Mouse (Mus musculus) MEL (cell line): ENCODE measurements around the gene Mcidas. TPM values are rescaled to one million over a fixed set of nuclear protein-coding genes. Genes with fewer than 3 reads are reported as not detected.

Experiments used
- DNase-seq: peaks from one replicate; pipeline ENCODE4 v3.0.0; 2011; ENCODE audit warnings: low read depth, low spot score
- H3K27ac ChIP-seq: 2 replicates; pipeline ENCODE4 v1.5.1; 2012; ENCODE audit warnings: low read depth, mild to moderate bottlenecking, control low read depth, low read length, moderate library complexity; ENCODE audit not compliant: control insufficient read depth
- H3K27me3 ChIP-seq, 2 experiments: fragments of 150-350 bp in 1 of 2; sonication (generic) in 1 of 2; 2 replicates each; pipeline ENCODE4 v1.6.1; 2012; ENCODE audit warnings: low read length in 2 of 2, mild to moderate bottlenecking in 2 of 2, improper control_type of control experiment in 1 of 2, moderate library complexity in 1 of 2; ENCODE audit not compliant: insufficient read depth in 2 of 2, control insufficient read depth in 1 of 2
- H3K36me3 ChIP-seq, 2 experiments: 2 replicates each; pipeline ENCODE4 v1.6.1; 2012 to 2014; ENCODE audit warnings: low read length in 2 of 2, improper control_type of control experiment in 1 of 2, inconsistent platforms in 1 of 2, mild to moderate bottlenecking in 1 of 2; ENCODE audit not compliant: insufficient read depth in 2 of 2, control insufficient read depth in 1 of 2
- H3K4me1 ChIP-seq, 2 experiments: fragments of 150-350 bp in 1 of 2; sonication (generic) in 1 of 2; 2 replicates each; pipeline ENCODE4 v1.6.1; 2012; ENCODE audit warnings: low read length in 2 of 2, improper control_type of control experiment in 1 of 2, mild to moderate bottlenecking in 1 of 2; ENCODE audit not compliant: insufficient read depth in 2 of 2, control insufficient read depth in 1 of 2
- H3K4me3 ChIP-seq, 2 experiments: fragments of 150-350 bp in 1 of 2; sonication (generic) in 1 of 2; 2 replicates each; pipeline ENCODE4 v1.5.1; 2012; ENCODE audit warnings: low read depth in 2 of 2, low read length in 2 of 2, mild to moderate bottlenecking in 2 of 2, moderate library complexity in 2 of 2, control low read depth in 1 of 2, improper control_type of control experiment in 1 of 2; ENCODE audit not compliant: control insufficient read depth in 1 of 2, insufficient read depth in 1 of 2
- H3K79me2 ChIP-seq: 2 replicates; pipeline ENCODE4 v1.6.1; 2012; ENCODE audit warnings: mild to moderate bottlenecking, low read length, moderate library complexity; ENCODE audit not compliant: control insufficient read depth, poor library complexity, insufficient read depth
- H3K9ac ChIP-seq: 2 replicates; pipeline ENCODE4 v1.6.1; 2012; ENCODE audit warnings: low read depth, mild to moderate bottlenecking, control low read depth, low read length, moderate library complexity; ENCODE audit not compliant: control insufficient read depth, poor library complexity, severe bottlenecking
- H3K9me3 ChIP-seq: fragments of 150-350 bp; sonication (generic); replicated peaks from 2 replicates; pipeline ENCODE4 v1.6.1; 2012; ENCODE audit warnings: mild to moderate bottlenecking, low read length, improper control_type of control experiment, moderate library complexity; ENCODE audit not compliant: insufficient read depth
- CHD2 ChIP-seq: IDR thresholded peaks from 2 replicates; pipeline ENCODE4 v1.6.1; 2011; ENCODE audit warnings: low read length, improper control_type of control experiment
- E2F4 ChIP-seq: IDR thresholded peaks from 2 replicates; pipeline ENCODE4 v1.6.1; 2011; ENCODE audit warnings: low read depth, low read length, improper control_type of control experiment, borderline replicate concordance
- ELF1 ChIP-seq: IDR thresholded peaks from 2 replicates; pipeline ENCODE4 v1.6.1; 2014; ENCODE audit warnings: low read depth, mild to moderate bottlenecking, inconsistent platforms, low read length, improper control_type of control experiment, moderate library complexity
- EP300 ChIP-seq, 2 experiments: IDR thresholded peaks; 2 replicates each; pipeline ENCODE4 v1.6.1; 2011; ENCODE audit warnings: improper control_type of control experiment in 2 of 2, low read length in 2 of 2, low read depth in 1 of 2, mild to moderate bottlenecking in 1 of 2
- ETS1 ChIP-seq: IDR thresholded peaks from 2 replicates; pipeline ENCODE4 v1.6.1; 2012; ENCODE audit warnings: low read depth, mild to moderate bottlenecking, inconsistent platforms, low read length, improper control_type of control experiment, moderate library complexity
- GATA1 ChIP-seq: IDR thresholded peaks from 2 replicates; pipeline ENCODE4 v1.6.1; 2011; ENCODE audit warnings: low read depth, low read length, improper control_type of control experiment
- JUND ChIP-seq: IDR thresholded peaks from 2 replicates; pipeline ENCODE4 v1.6.1; 2011; ENCODE audit warnings: low read depth, mild to moderate bottlenecking, improper control_type of control experiment, low read length
- MAX ChIP-seq: IDR thresholded peaks from 2 replicates; pipeline ENCODE4 v1.6.1; 2011; ENCODE audit warnings: low read length, improper control_type of control experiment
- MAZ ChIP-seq: IDR thresholded peaks from 2 replicates; pipeline ENCODE4 v1.6.1; 2012; ENCODE audit warnings: low read depth, mild to moderate bottlenecking, inconsistent platforms, low read length, improper control_type of control experiment
- MEF2A ChIP-seq: IDR thresholded peaks from 2 replicates; pipeline ENCODE4 v1.6.1; 2014; ENCODE audit warnings: low read depth, mild to moderate bottlenecking, inconsistent platforms, low read length, improper control_type of control experiment; ENCODE audit not compliant: poor library complexity, insufficient replicate concordance, severe bottlenecking; ENCODE audit errors: extremely low read depth
- MXI1 ChIP-seq: IDR thresholded peaks from 2 replicates; pipeline ENCODE4 v1.6.1; 2011; ENCODE audit warnings: mild to moderate bottlenecking, low read depth, low read length, improper control_type of control experiment
- MYC ChIP-seq: IDR thresholded peaks from 2 replicates; pipeline ENCODE4 v1.6.1; 2011; ENCODE audit warnings: low read depth, mild to moderate bottlenecking, low read length, improper control_type of control experiment, moderate library complexity
- NRF1 ChIP-seq: IDR thresholded peaks from 2 replicates; pipeline ENCODE4 v1.6.1; 2014; ENCODE audit warnings: low read depth, mild to moderate bottlenecking, inconsistent platforms, low read length, improper control_type of control experiment, moderate library complexity; ENCODE audit not compliant: poor library complexity, insufficient read depth, severe bottlenecking
- POLR2AphosphoS2 ChIP-seq: IDR thresholded peaks from 2 replicates; pipeline ENCODE4 v1.6.1; 2011; ENCODE audit warnings: low read length, improper control_type of control experiment
- SIN3A ChIP-seq: IDR thresholded peaks from 2 replicates; pipeline ENCODE4 v1.6.1; 2012; ENCODE audit warnings: low read length, improper control_type of control experiment, inconsistent platforms
- TBP ChIP-seq: IDR thresholded peaks from 2 replicates; pipeline ENCODE4 v1.8.0; 2011; ENCODE audit warnings: low read depth, low read length, improper control_type of control experiment
- TCF12 ChIP-seq: IDR thresholded peaks from 2 replicates; pipeline ENCODE4 v1.6.1; 2014; ENCODE audit warnings: low read depth, mild to moderate bottlenecking, inconsistent platforms, low read length, improper control_type of control experiment, moderate library complexity
- USF1 ChIP-seq: IDR thresholded peaks from 2 replicates; pipeline ENCODE4 v1.6.1; 2014; ENCODE audit warnings: low read depth, mild to moderate bottlenecking, inconsistent platforms, low read length, improper control_type of control experiment, moderate library complexity
- USF2 ChIP-seq, 2 experiments: IDR thresholded peaks; 2 replicates each; pipeline ENCODE4 v1.6.1; 2011 to 2012; ENCODE audit warnings: improper control_type of control experiment in 2 of 2, low read length in 2 of 2, borderline replicate concordance in 1 of 2, inconsistent platforms in 1 of 2, low read depth in 1 of 2, mild to moderate bottlenecking in 1 of 2; ENCODE audit not compliant: insufficient read depth in 1 of 2
- ZMIZ1 ChIP-seq: IDR thresholded peaks from 2 replicates; pipeline ENCODE4 v1.6.1; 2012; ENCODE audit warnings: low read depth, mild to moderate bottlenecking, inconsistent platforms, low read length, improper control_type of control experiment, moderate library complexity
- polyA plus RNA-seq, 2 experiments: library from polyadenylated mRNA; stranded (reverse) in 1 of 2; unstranded in 1 of 2; fragments of >175 nt in 1 of 2; fragments of >200 nt in 1 of 2; gene quantifications; 2 replicates each; pipeline versions ENCODE4 v1.2.1 to v1.2.4; 2012; ENCODE audit warnings: low replicate concordance in 2 of 2, low read depth in 1 of 2; ENCODE audit not compliant: insufficient read length in 2 of 2, insufficient read depth in 1 of 2, missing spikeins in 1 of 2
- total RNA-seq: library from RNA; depleted of rRNA; stranded (reverse); fragments of 300-350 nt; gene quantifications from 2 replicates; pipeline ENCODE4 v1.2.3, GENCODE M21; 2012

The Mcidas gene
- total and polyA plus RNA-seq, 3 experiments = not detected

DNA sequence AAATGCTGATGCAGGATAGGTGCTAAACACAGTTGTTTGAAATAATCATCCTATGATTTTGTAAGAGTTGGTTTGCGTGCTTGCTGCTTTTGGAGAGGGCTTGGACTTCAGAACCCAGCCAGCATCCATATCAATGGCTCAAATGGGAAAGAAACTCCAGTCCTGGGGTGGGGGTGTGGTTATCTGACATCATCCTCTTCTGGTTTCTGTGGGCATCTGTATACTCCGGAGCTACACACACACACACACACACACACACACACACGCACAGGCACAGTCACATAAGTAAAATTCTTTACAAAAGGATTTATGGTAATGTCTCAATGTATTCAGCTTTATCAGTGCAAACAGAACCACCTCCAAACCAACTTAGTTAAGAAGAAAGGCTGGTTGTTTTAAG is 6.4 kb downstream of the Mcidas start:
- Histone ChIP-seq H3K9ac (no peak overlapping the region), H3K9me3 (no peaks in the 10 kb centered on the region), H3K4me1 (no peaks in the 10 kb centered on the region), H3K27me3 (peaks cover 0 to 2% of the 10 kb centered on the region in 2 experiments; a peak in 1 of 4 replicates), H3K36me3 (no peaks in the 10 kb centered on the region), H3K4me3 (no peak overlapping the region), H3K79me2 (no peaks in the 10 kb centered on the region), H3K27ac (no peak overlapping the region)
- DNase-seq = no peak
- TF ChIP-seq ZMIZ1 (no peak), EP300 (IDR thresholded peaks at IDR 0.05; ENCODE audit: low read depth in 1 of 2, low read length in 2 of 2) (no peak), MAX (no peak), MAZ (no peak), SIN3A (no peak), JUND (no peak), POLR2AphosphoS2 (no peak), USF2 (IDR thresholded peaks at IDR 0.05; ENCODE audit: borderline replicate concordance in 1 of 2, insufficient read depth in 1 of 2, low read depth in 1 of 2, low read length in 2 of 2) (no peak), MEF2A (no peak), TBP (no peak), GATA1 (no peak), TCF12 (no peak), ETS1 (no peak), NRF1 (no peak), E2F4 (no peak), MYC (no peak), USF1 (no peak), CHD2 (no peak)

GRCm38 (mm10) chr13:113000576-113001318 is 7.1 kb downstream of the Mcidas start:
- Histone ChIP-seq H3K9ac (no peak overlapping the region), H3K4me3 (no peak overlapping the region), H3K9me3 (no peaks in the 10 kb centered on the region), H3K79me2 (no peaks in the 10 kb centered on the region), H3K4me1 (no peaks in the 10 kb centered on the region), H3K27ac (no peak overlapping the region), H3K36me3 (no peaks in the 10 kb centered on the region), H3K27me3 (peaks cover 0 to 2% of the 10 kb centered on the region in 2 experiments; a peak in 1 of 4 replicates)
- TF ChIP-seq ZMIZ1 (no peak), MXI1 (no peak), MEF2A (no peak), ELF1 (no peak)
- DNase-seq = no peak
